Mouse (Mus musculus): ENCODE data around the gene Mybpc3. TPM values are rescaled to one million over a fixed set of nuclear protein-coding genes. Genes with fewer than 3 reads are reported as not detected.

The Mybpc3 gene
- polyA plus RNA-seq, 1 experiment from 2014 or later, result 0.47 TPM

- no peak for ATAC-seq (ENCODE audit: insufficient read depth)
- Histone ChIP-seq H3K27me3 (ENCODE audit: insufficient read depth, low read length) (no peaks in the 10 kb centered on the region), H3K4me3 (ENCODE audit: low read depth, low read length) (no peak overlapping the region), H3K4me1 (ENCODE audit: insufficient read depth) (no peaks in the 10 kb centered on the region), H3K4me2 (no peak overlapping the region), H3K27ac (ENCODE audit: low read depth) (no peak overlapping the region), H3K9ac (no peak overlapping the region), H3K36me3 (ENCODE audit: insufficient read depth) (peaks cover 19% of the 10 kb centered on the region), H3K9me3 (ENCODE audit: low read depth, low read length) (no peaks in the 10 kb centered on the region)
- WGBS, result 72% methylated on average over 6 of the region's 6 CpGs
- TF ChIP-seq CTCF (IDR thresholded peaks at IDR 0.05; ENCODE audit: low read depth), result no peak
- no peak for DNase-seq
Measured at GRCm38 (mm10) chr2:91164991-91165390, 47.0 kb downstream of the Mybpc3 start.

DNA sequence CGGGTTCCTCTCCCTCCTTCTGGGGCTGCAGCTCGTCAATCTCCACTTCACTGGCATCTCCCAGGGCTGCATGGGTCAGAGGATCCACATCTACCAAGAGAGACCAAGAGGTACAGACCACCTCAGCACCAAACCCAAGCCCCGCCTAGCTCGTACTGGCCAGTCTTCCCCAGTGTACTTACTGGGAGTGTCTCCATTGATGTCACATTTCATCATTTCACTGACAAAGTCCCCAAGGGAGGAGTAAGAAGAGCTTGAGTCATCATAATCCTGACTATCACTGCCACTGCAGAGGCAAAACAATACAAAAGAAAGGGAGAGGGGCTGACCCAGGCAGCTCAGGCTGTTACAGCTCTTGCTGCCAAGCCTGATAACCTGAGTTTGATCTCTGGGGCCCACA is 49.7 kb downstream of the Mybpc3 start:
- Histone ChIP-seq H3K9me3 (ENCODE audit: low read depth, low read length) (no peaks in the 10 kb centered on the region), H3K4me3 (ENCODE audit: low read depth, low read length) (no peak overlapping the region), H3K27ac (ENCODE audit: low read depth) (no peak overlapping the region), H3K9ac (no peak overlapping the region), H3K4me1 (ENCODE audit: insufficient read depth) (no peaks in the 10 kb centered on the region), H3K36me3 (ENCODE audit: insufficient read depth) (peaks cover 18% of the 10 kb centered on the region), H3K4me2 (no peak overlapping the region), H3K27me3 (ENCODE audit: insufficient read depth, low read length) (no peaks in the 10 kb centered on the region)
- ATAC-seq (ENCODE audit: insufficient read depth), result no peak
- WGBS, result 59% methylated on average over 4 of the region's 4 CpGs
- TF ChIP-seq CTCF (IDR thresholded peaks at IDR 0.05; ENCODE audit: low read depth), result no peak
- DNase-seq, result no peak

GRCm38 (mm10) chr2:91169587-91170322 is 51.8 kb downstream of the Mybpc3 start:
- no peak overlapping the region for H3K9ac ChIP-seq
- peak; percentile 70 for ATAC-seq (ENCODE audit: insufficient read depth)
- H3K4me2 ChIP-seq, result peak overlapping the region; percentile 16; the same call in 1 of the 2 replicates
- H3K4me1 ChIP-seq (ENCODE audit: insufficient read depth), result no peaks in the 10 kb centered on the region
- DNase-seq, result peak; percentile 64
- TF ChIP-seq CTCF (IDR thresholded peaks at IDR 0.05; ENCODE audit: low read depth), result no peak
- H3K36me3 ChIP-seq (ENCODE audit: insufficient read depth), result peaks cover 11% of the 10 kb centered on the region
- no peaks in the 10 kb centered on the region for H3K9me3 ChIP-seq (ENCODE audit: low read depth, low read length)
- H3K27me3 ChIP-seq (ENCODE audit: insufficient read depth, low read length), result no peaks in the 10 kb centered on the region
- WGBS, result 59% methylated on average over 25 of the region's 25 CpGs
- peak overlapping the region; percentile 38; the same call in 1 of the 2 replicates for H3K27ac ChIP-seq (ENCODE audit: low read depth)
- H3K4me3 ChIP-seq (ENCODE audit: low read depth, low read length), result no peak overlapping the region

GRCm38 (mm10) chr2:91175490-91175889 is 57.5 kb downstream of the Mybpc3 start:
- H3K9me3 ChIP-seq (ENCODE audit: low read depth, low read length), result no peaks in the 10 kb centered on the region
- H3K27ac ChIP-seq (ENCODE audit: low read depth), result no peak overlapping the region
- DNase-seq, result no peak
- no peak for TF ChIP-seq CTCF (IDR thresholded peaks at IDR 0.05; ENCODE audit: low read depth)
- H3K9ac ChIP-seq, result no peak overlapping the region
- peaks cover 6% of the 10 kb centered on the region for H3K36me3 ChIP-seq (ENCODE audit: insufficient read depth)
- H3K4me1 ChIP-seq (ENCODE audit: insufficient read depth), result no peaks in the 10 kb centered on the region
- WGBS, result 76% methylated on average over 4 of the region's 4 CpGs
- no peak overlapping the region for H3K4me2 ChIP-seq
- no peak overlapping the region for H3K4me3 ChIP-seq (ENCODE audit: low read depth, low read length)
- ATAC-seq (ENCODE audit: insufficient read depth), result no peak
- no peaks in the 10 kb centered on the region for H3K27me3 ChIP-seq (ENCODE audit: insufficient read depth, low read length)

- TF ChIP-seq CTCF (IDR thresholded peaks at IDR 0.05; ENCODE audit: low read depth), result no peak
- Histone ChIP-seq H3K4me3 (ENCODE audit: low read depth, low read length) (no peak overlapping the region), H3K9me3 (ENCODE audit: low read depth, low read length) (no peaks in the 10 kb centered on the region), H3K36me3 (ENCODE audit: insufficient read depth) (peaks cover 6% of the 10 kb centered on the region), H3K27ac (ENCODE audit: low read depth) (no peak overlapping the region), H3K4me1 (ENCODE audit: insufficient read depth) (no peaks in the 10 kb centered on the region), H3K9ac (no peak overlapping the region), H3K4me2 (no peak overlapping the region), H3K27me3 (ENCODE audit: insufficient read depth, low read length) (no peaks in the 10 kb centered on the region)
- 54% methylated on average over 6 of the region's 6 CpGs for WGBS
- ATAC-seq (ENCODE audit: insufficient read depth) (no peak), DNase-seq (no peak)
Measured at GRCm38 (mm10) chr2:91176234-91176633, 58.3 kb downstream of the Mybpc3 start.

DNA sequence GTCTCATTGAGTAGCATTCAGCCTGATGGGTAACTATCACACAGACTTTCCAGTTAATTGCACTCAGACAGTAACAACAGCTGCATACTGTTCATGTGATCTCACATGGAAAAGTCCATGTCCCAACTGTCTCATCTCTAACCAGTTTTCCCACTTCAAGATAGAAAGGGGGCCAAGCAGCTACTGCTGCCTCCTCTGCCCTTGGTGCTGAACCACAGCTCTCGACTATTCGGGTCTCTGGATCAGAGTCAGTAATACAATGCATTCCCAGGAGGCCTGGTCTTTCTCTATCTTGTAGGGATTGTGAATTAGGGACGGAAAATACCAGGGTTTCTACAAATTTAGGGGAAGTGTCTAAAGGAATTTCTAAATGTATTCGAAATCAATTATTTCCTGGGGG is 61.9 kb downstream of the Mybpc3 start:
- Histone ChIP-seq H3K4me3 (ENCODE audit: low read depth, low read length) (no peak overlapping the region), H3K27ac (ENCODE audit: low read depth) (no peak overlapping the region), H3K4me1 (ENCODE audit: insufficient read depth) (peaks cover 5% of the 10 kb centered on the region; the same call in 1 of the 2 replicates), H3K27me3 (ENCODE audit: insufficient read depth, low read length) (no peaks in the 10 kb centered on the region), H3K36me3 (ENCODE audit: insufficient read depth) (peaks cover 2% of the 10 kb centered on the region; the same call in 1 of the 2 replicates), H3K9me3 (ENCODE audit: low read depth, low read length) (no peaks in the 10 kb centered on the region), H3K4me2 (no peak overlapping the region), H3K9ac (no peak overlapping the region)
- ATAC-seq (ENCODE audit: insufficient read depth) (no peak), DNase-seq (peak; percentile 37)
- no peak for TF ChIP-seq CTCF (IDR thresholded peaks at IDR 0.05; ENCODE audit: low read depth)
- WGBS, result 41% methylated on average over 4 of the region's 4 CpGs

- Histone ChIP-seq H3K27me3 (ENCODE audit: insufficient read depth, low read length) (no peaks in the 10 kb centered on the region), H3K4me1 (ENCODE audit: insufficient read depth) (peaks cover 5% of the 10 kb centered on the region; the same call in 1 of the 2 replicates), H3K9me3 (ENCODE audit: low read depth, low read length) (no peaks in the 10 kb centered on the region), H3K4me3 (ENCODE audit: low read depth, low read length) (no peak overlapping the region), H3K36me3 (ENCODE audit: insufficient read depth) (peaks cover 2% of the 10 kb centered on the region; the same call in 1 of the 2 replicates), H3K27ac (ENCODE audit: low read depth) (no peak overlapping the region), H3K9ac (no peak overlapping the region), H3K4me2 (no peak overlapping the region)
- WGBS, result 67% methylated on average over 5 of the region's 5 CpGs
- DNase-seq (no peak), ATAC-seq (ENCODE audit: insufficient read depth) (no peak)
- no peak for TF ChIP-seq CTCF (IDR thresholded peaks at IDR 0.05; ENCODE audit: low read depth)
Measured at GRCm38 (mm10) chr2:91180706-91181105, 62.8 kb downstream of the Mybpc3 start.
